Mouse (Mus musculus) testis, adult 2 months (tissue): Measurements from ENCODE around the gene Tnfrsf17.

Experiments
- CTCF ChIP-seq: fragments of 200-500 bp; IDR thresholded peaks from 2 replicates; pipeline ENCODE4 v1.5.1; 2012; ENCODE audit warnings: low read depth, mild to moderate bottlenecking, inconsistent platforms, low read length, moderate library complexity; ENCODE audit not compliant: control insufficient read depth, insufficient read depth, insufficient replicate concordance
- POLR2A ChIP-seq: fragments of 200-500 bp; IDR thresholded peaks from 2 replicates; pipeline ENCODE4 v1.6.1; 2012; ENCODE audit warnings: low read depth, mild to moderate bottlenecking, inconsistent platforms, low read length, moderate library complexity; ENCODE audit not compliant: control insufficient read depth

DNA sequence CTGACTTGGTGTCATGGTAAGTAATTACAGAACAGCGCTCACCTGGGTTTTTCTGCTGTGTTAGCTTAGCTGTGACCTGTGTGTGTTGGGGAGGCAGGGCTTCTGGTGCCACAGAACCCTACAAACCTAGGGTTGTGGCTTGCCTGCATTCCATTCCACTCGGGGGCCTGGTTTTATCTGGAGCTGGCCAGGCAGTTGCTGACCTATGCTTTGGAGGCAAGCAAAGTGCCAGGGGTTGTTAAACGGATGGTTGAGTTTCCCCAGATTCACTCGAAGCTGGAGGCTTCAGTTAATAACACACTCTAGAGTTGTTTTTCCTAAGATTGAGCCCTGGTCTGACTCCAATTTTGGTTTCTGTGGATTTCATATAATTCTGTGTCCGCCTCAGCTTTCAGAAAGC, 52.0 kb downstream of the Tnfrsf17 start:
- TF ChIP-seq CTCF (no peak), POLR2A (no peak)
